Mouse (Mus musculus): Measurements from ENCODE around the gene Ckap2. TPM values are rescaled to one million over a fixed set of nuclear protein-coding genes. Genes with fewer than 3 reads are reported as not detected.
A peak's percentile ranks its signal among the peaks of the same experiment; 100 is the strongest.

Gene Ckap2
- total RNA-seq (2014; rRNA removed), result 0.65 and 1.7 TPM in 2 replicates
- 0.10 and 0.18 TPM in 2 replicates for polyA plus RNA-seq (2012; rRNA removed)

GRCm38 (mm10) chr8:22185431-22186397, at the start of gene Ckap2:
Gene Ckap2 (minus strand): TSS chr8:22185819.
- no peaks in the 10 kb centered on the region for H3K36me3 ChIP-seq (ENCODE audit: control insufficient read depth, insufficient read depth, low read length)
- DNase-seq (ENCODE audit: extremely low read depth, low read depth, low spot score), result peak; percentile 81
- no peaks in the 10 kb centered on the region for H3K27me3 ChIP-seq (ENCODE audit: control insufficient read depth, insufficient read depth, low read length)
- 2% methylated on average over 63 of the region's 63 CpGs for WGBS
- peak within 1 kb of the TSS; percentile 46; the same call in 1 of the 2 replicates for H3K9ac ChIP-seq (ENCODE audit: low read depth, low read length)
- no peaks in the 10 kb centered on the region for H3K79me2 ChIP-seq (ENCODE audit: control insufficient read depth, insufficient read depth, low read length)
- H3K4me3 ChIP-seq (ENCODE audit: insufficient read depth, low read depth, low read length), result peak within 1 kb of the TSS; percentile 77
- no peak for TF ChIP-seq POLR2A (IDR thresholded peaks at IDR 0.05; ENCODE audit: extremely low read depth, insufficient read depth, low read length)
- TF ChIP-seq CTCF (IDR thresholded peaks at IDR 0.05; ENCODE audit: low read depth, low read length), result no peak
- peaks cover 2% of the 10 kb centered on the region for H3K4me1 ChIP-seq (ENCODE audit: control insufficient read depth, insufficient read depth, low read length)
- no peak within 1 kb of the TSS for H3K27ac ChIP-seq (replicated peaks; ENCODE audit: insufficient read depth, low read depth, low read length)

- Histone ChIP-seq H3K79me2 (ENCODE audit: control insufficient read depth, insufficient read depth, low read length) (peaks cover 7% of the 10 kb centered on the region; the same call in 1 of the 2 replicates), H3K4me1 (ENCODE audit: control insufficient read depth, insufficient read depth, low read length) (peaks cover 3% of the 10 kb centered on the region), H3K9ac (ENCODE audit: low read depth, low read length) (no peak overlapping the region), H3K27me3 (ENCODE audit: control insufficient read depth, insufficient read depth, low read length) (no peaks in the 10 kb centered on the region), H3K27ac (replicated peaks; ENCODE audit: insufficient read depth, low read depth, low read length) (peak overlapping the region; percentile 52; the same call in 1 of the 2 replicates), H3K4me3 (ENCODE audit: insufficient read depth, low read depth, low read length) (peak overlapping the region; percentile 33; the same call in 1 of the 2 replicates), H3K36me3 (ENCODE audit: control insufficient read depth, insufficient read depth, low read length) (no peaks in the 10 kb centered on the region)
- DNase-seq (ENCODE audit: extremely low read depth, low read depth, low spot score), result peak; percentile 7
- WGBS, result 65% methylated on average over 7 of the region's 7 CpGs
- TF ChIP-seq POLR2A (IDR thresholded peaks at IDR 0.05; ENCODE audit: extremely low read depth, insufficient read depth, low read length), result no peak
- no peak for TF ChIP-seq CTCF (IDR thresholded peaks at IDR 0.05; ENCODE audit: low read depth, low read length)
Observed at GRCm38 (mm10) chr8:22228621-22229020, 43.0 kb upstream of the Ckap2 start.

GRCm38 (mm10) chr8:22227061-22227877, 41.6 kb upstream of the Ckap2 start, which contains the start of gene Thsd1:
Gene Thsd1 (plus strand): TSS chr8:22227313.
- Histone ChIP-seq H3K79me2 (ENCODE audit: control insufficient read depth, insufficient read depth, low read length) (peaks cover 7% of the 10 kb centered on the region; the same call in 1 of the 2 replicates), H3K27me3 (ENCODE audit: control insufficient read depth, insufficient read depth, low read length) (no peaks in the 10 kb centered on the region), H3K4me3 (ENCODE audit: insufficient read depth, low read depth, low read length) (peak within 1 kb of the TSS; percentile 92), H3K36me3 (ENCODE audit: control insufficient read depth, insufficient read depth, low read length) (no peaks in the 10 kb centered on the region; the same call in 1 of the 2 replicates), H3K9ac (ENCODE audit: low read depth, low read length) (peak within 1 kb of the TSS; percentile 77), H3K27ac (replicated peaks; ENCODE audit: insufficient read depth, low read depth, low read length) (peak within 1 kb of the TSS; percentile 71), H3K4me1 (ENCODE audit: control insufficient read depth, insufficient read depth, low read length) (peaks cover 3% of the 10 kb centered on the region)
- DNase-seq (ENCODE audit: extremely low read depth, low read depth, low spot score), result peak; percentile 93
- TF ChIP-seq POLR2A (IDR thresholded peaks at IDR 0.05; ENCODE audit: extremely low read depth, insufficient read depth, low read length) (peak; percentile 32; the same call in 1 of the 2 replicates), CTCF (IDR thresholded peaks at IDR 0.05; ENCODE audit: low read depth, low read length) (no peak)
- WGBS, result 2% methylated on average over 39 of the region's 39 CpGs

- Histone ChIP-seq H3K9ac (ENCODE audit: low read depth, low read length) (no peak overlapping the region), H3K4me3 (ENCODE audit: insufficient read depth, low read depth, low read length) (no peak overlapping the region), H3K27ac (replicated peaks; ENCODE audit: insufficient read depth, low read depth, low read length) (no peak overlapping the region), H3K4me1 (ENCODE audit: control insufficient read depth, insufficient read depth, low read length) (peaks cover 3% of the 10 kb centered on the region), H3K27me3 (ENCODE audit: control insufficient read depth, insufficient read depth, low read length) (no peaks in the 10 kb centered on the region), H3K79me2 (ENCODE audit: control insufficient read depth, insufficient read depth, low read length) (peaks cover 7% of the 10 kb centered on the region; the same call in 1 of the 2 replicates), H3K36me3 (ENCODE audit: control insufficient read depth, insufficient read depth, low read length) (no peaks in the 10 kb centered on the region; the same call in 1 of the 2 replicates)
- no peak for DNase-seq (ENCODE audit: extremely low read depth, low read depth, low spot score)
- WGBS, result 71% methylated on average over 8 of the region's 8 CpGs
- TF ChIP-seq CTCF (IDR thresholded peaks at IDR 0.05; ENCODE audit: low read depth, low read length), result no peak
Observed at GRCm38 (mm10) chr8:22226361-22226760, 40.7 kb upstream of the Ckap2 start.

- Histone ChIP-seq H3K36me3 (ENCODE audit: control insufficient read depth, insufficient read depth, low read length) (peaks cover 35% of the 10 kb centered on the region), H3K4me3 (ENCODE audit: insufficient read depth, low read depth, low read length) (no peak overlapping the region), H3K79me2 (ENCODE audit: control insufficient read depth, insufficient read depth, low read length) (no peaks in the 10 kb centered on the region), H3K27me3 (ENCODE audit: control insufficient read depth, insufficient read depth, low read length) (no peaks in the 10 kb centered on the region), H3K9ac (ENCODE audit: low read depth, low read length) (no peak overlapping the region), H3K27ac (replicated peaks; ENCODE audit: insufficient read depth, low read depth, low read length) (no peak overlapping the region), H3K4me1 (ENCODE audit: control insufficient read depth, insufficient read depth, low read length) (no peaks in the 10 kb centered on the region)
- DNase-seq (ENCODE audit: extremely low read depth, low read depth, low spot score), result no peak
- 96% methylated on average over 10 of the region's 10 CpGs for WGBS
- TF ChIP-seq CTCF (IDR thresholded peaks at IDR 0.05; ENCODE audit: low read depth, low read length) (no peak), POLR2A (IDR thresholded peaks at IDR 0.05; ENCODE audit: extremely low read depth, insufficient read depth, low read length) (no peak)
Observed at GRCm38 (mm10) chr8:22214826-22215225, 29.2 kb upstream of the Ckap2 start.

All from liver, adult 2 months (tissue).